Mouse (Mus musculus) heart, adult 2 months (tissue): Measurements from ENCODE around the gene Atp11a.

Experiments used
- EP300 ChIP-seq: fragments of 200-500 bp; IDR thresholded peaks from 2 replicates; pipeline ENCODE4 v1.6.1; 2011; ENCODE audit warnings: low read depth, low read length, control low read depth; ENCODE audit not compliant: insufficient read depth
- POLR2A ChIP-seq: fragments of 200-500 bp; IDR thresholded peaks from 2 replicates; pipeline ENCODE4 v1.6.1; 2011; ENCODE audit warnings: mild to moderate bottlenecking, low read depth, low read length, control low read depth; ENCODE audit not compliant: insufficient read depth

GRCm38 (mm10) chr8:12774872-12775298, 18.1 kb downstream of the Atp11a start:
- TF ChIP-seq POLR2A (no peak), EP300 (peak; percentile 65; the same call in 1 of the 2 replicates)
